Mouse (Mus musculus) granulocyte monocyte progenitor cell, adult 5-6 weeks (primary cell): ENCODE measurements around the gene Mcpt2. TPM values are rescaled to one million over a fixed set of nuclear protein-coding genes. Genes with fewer than 3 reads are reported as not detected.
"Not testable (repeated sequence)": the region's sequence is repeated elsewhere in the genome, so short reads cannot be mapped to it uniquely, and the experiment has no call there.

ENCODE experiments used
- ATAC-seq: replicated peaks from 2 replicates; pipeline ENCODE4 v1.8.0; 2016; ENCODE audit warnings: mild to moderate bottlenecking, moderate TSS enrichment, inconsistent platforms; ENCODE audit not compliant: poor library complexity, severe bottlenecking
- total RNA-seq, 2 experiments: library from RNA; stranded (forward) in 1 of 2; stranded (reverse) in 1 of 2; fragments of 200-712, 200-1000 nt in 1 of 2; fragments of >200 nt in 1 of 2; fragmentation: Nextera tagmentation in 1 of 2; gene quantifications; 2 replicates each; pipeline ENCODE4 v1.2.3; 2014 to 2017

Gene Mcpt2
- total RNA-seq (2014; fragmentation: Nextera tagmentation) (not detected in 2 replicates), total RNA-seq (2017) (not detected in 2 replicates)

DNA sequence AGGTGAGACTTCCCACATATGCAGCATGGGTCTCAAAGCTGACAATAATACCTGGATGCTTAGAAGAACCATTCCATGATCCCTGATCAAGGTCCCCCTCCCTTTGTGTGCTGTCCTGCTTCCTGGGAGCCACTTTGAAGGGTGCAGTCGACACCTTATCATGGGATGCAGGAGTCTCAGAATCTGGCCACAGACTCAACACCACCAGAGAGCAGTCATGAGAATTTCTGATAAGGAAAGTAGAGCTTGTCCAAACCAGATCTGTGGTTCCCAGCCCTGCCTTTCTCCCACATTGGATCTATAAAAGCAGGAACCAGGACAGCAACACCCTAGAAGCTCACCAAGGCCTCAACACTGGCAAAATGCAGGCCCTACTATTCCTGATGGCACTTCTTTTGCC, at the start of gene Mcpt2:
TSS of gene Mcpt2 (plus strand) at position 250 of the 400 bp plus-strand sequence.
- ATAC-seq, result not testable (repeated sequence)

GRCm38 (mm10) chr14:56013147-56013546, 28.7 kb upstream of the Mcpt2 start:
- no peak for ATAC-seq

DNA sequence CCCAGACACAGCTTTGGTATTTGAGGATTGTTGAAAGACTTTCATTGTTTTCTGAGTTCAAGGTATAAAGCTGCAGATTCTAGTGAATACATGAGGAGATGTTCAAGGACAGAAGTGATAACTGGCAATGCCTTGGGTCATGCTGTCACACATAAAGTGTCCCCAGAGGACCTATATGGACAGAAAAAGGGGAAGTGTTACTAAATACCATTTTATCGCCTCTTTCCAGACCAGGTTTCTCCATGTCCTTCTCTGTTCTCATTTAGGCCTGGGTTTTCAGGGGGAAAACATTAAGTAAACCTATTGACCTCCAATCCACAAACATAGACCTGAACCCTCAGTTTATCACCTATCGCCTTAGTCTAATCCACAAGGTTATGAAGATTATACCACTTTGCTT, 27.9 kb upstream of the Mcpt2 start:
- ATAC-seq, result no peak; the same call in 1 of the 2 replicates

DNA sequence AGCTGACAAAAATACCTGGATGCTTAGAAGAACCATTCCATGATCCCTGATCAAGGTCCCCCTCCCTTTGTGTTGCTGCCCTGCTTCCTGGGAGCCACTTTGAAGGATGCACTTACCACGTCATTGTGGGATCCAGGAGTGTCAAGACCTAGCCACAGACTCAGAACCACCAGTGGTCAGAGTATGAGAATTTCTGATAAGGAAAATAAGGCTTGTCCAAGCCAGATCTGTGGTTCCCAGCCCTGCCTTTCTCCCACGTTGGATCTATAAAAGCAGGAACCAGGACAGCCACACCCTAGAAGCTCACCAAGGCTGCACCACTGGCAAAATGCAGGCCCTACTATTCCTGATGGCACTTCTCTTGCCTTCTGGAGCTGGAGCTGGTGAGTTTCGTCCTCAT, 24.2 kb upstream of the Mcpt2 start, which contains the start of gene Mcpt1:
TSS of gene Mcpt1 (plus strand) at position 301 of the 400 bp plus-strand sequence.
- not testable (repeated sequence) for ATAC-seq

DNA sequence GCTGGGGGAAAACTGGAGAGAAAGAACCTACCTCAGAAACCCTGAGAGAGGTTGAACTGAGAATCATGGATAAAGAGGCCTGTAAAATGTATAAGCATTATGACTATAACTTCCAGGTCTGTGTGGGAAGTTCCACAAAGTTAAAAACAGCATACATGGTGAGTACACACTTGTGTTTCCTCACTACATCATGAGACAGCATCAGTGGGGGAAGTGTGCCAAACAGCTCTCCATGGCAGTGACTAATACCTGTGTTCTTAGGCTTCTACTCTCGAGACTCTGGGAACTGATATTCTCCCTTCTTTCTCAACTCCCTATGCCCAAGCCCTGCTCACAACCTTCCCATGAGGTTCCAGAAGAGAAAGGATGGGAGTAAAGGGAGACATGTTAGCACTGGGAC, 22.4 kb upstream of the Mcpt2 start:
- no peak for ATAC-seq

DNA sequence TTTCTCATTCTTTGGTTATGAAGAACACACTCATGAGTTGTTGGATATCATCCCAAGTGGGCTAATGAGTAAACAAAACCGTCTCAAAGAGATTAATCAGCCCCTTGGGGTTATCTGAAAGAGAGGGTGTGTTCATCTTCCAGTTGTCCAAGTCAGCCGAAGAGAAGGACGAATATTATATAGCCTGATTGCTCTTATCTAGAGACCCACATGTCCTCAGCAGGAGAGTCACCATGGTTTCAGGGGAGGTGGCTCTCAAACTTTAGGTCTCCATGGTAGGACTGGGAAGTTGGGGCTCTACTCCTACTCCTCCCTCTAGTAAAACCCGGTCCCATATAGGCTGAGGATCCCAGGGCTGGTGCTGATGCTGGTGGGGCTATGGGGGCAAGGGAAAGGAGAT, 20.5 kb upstream of the Mcpt2 start:
- ATAC-seq, result not testable (repeated sequence)

- not testable (repeated sequence) for ATAC-seq
Observed at GRCm38 (mm10) chr14:56030395-56030794, 11.4 kb upstream of the Mcpt2 start, which contains the start of gene Mcpt9. TSS of gene Mcpt9 (minus strand) at chr14:56030495.

DNA sequence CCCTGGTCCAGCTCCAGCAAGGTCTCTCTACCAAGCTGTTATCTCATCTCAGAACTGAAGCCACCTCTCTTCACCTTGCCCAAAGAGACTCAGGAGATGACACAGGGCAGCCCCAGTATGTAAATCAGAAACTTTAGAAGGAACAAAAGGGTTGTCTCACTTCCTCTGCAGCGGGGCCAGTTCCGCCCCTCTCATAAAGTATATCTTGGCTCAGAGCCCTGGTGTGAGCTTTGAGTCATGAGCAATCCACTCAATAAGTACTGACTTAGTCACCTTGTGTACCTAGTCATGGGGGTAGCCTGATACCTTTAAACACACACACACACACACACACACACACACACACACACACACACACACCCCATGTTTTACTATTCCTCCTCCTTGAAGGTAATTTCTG, 7.4 kb upstream of the Mcpt2 start:
- ATAC-seq, result peak; percentile 61

- peak; percentile 62 for ATAC-seq
Observed at GRCm38 (mm10) chr14:56055408-56055807, 13.6 kb downstream of the Mcpt2 start.

GRCm38 (mm10) chr14:56057722-56058121, 15.9 kb downstream of the Mcpt2 start:
- ATAC-seq, result no peak; the same call in 1 of the 2 replicates

DNA sequence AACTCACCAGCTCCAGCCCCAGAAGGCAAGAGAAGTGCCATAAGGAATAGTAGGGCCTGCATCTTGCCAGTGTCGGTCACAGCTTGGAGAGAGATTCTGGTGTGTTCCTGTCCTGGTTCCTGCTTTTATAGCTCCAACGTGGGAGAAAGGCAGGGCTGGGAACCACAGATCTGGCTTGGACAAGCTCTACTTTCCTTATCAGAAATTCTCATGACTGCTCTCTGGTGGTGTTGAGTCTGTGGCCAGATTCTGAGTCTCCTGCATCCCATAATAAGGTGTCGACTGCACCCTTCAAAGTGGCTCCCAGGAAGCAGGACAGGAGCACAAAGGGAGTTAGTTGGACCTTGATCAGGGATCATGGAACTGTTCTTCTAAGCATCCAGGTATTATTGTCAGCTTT, 20.4 kb downstream of the Mcpt2 start, which contains the start of gene Mcpt4:
TSS of gene Mcpt4 (minus strand) at position 101 of the 400 bp plus-strand sequence.
- ATAC-seq, result not testable (repeated sequence)

DNA sequence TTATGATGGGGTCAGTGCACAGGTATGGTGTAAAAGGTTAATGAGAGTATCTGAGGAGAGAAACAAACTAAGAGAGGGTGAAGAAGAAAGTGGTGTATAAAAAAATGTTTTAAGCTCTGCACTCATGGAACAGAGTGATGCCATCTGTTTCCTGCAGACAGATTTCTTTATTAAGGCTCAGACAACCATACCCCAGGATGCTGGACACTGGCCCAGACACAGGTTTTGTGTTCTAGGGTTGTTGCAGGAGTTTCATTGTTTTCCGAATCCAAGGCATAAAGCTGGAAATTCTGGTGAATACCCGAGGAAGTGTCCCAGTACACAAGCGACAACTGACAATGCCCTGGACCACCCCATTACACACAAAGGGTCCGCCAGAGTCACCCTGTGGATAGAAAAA, 40.2 kb downstream of the Mcpt2 start:
- no peak for ATAC-seq

- peak; percentile 93 for ATAC-seq
Observed at GRCm38 (mm10) chr14:56085167-56085566, 43.3 kb downstream of the Mcpt2 start, which contains the start of gene Mcpt8. TSS of gene Mcpt8 (minus strand) at chr14:56085273.

DNA sequence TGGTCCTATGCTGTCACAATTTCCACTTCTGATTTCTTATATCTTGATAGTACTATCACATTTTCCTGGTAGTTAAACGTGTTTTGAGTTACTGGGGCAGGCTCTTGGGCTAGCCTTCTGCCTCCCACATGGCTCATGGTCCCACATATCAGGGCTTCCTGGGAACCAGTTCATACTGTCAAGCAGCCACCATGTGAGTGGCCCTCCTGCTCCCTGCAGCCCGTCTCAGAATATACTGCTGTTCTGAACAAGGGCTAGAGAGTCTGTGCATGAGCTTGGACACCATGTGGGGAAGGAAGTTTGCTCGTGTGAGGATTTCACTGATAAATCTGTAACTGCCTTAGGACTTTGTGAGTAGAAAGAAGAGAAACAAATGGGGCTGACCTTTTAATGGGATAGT, 44.9 kb downstream of the Mcpt2 start:
- no peak for ATAC-seq

GRCm38 (mm10) chr14:56093353-56093752, 51.5 kb downstream of the Mcpt2 start:
- peak; percentile 81 for ATAC-seq

Other genes with a start within 250 kb of the Mcpt2 start
- gene Nfatc4, start 218.9 kb upstream of the Mcpt2 start, total RNA-seq (2014; fragmentation: Nextera tagmentation), result not detected in 2 replicates
- gene Nfatc4, start 218.9 kb upstream of the Mcpt2 start, total RNA-seq (2017), result not detected in 2 replicates
- 4.1 and 7.6 TPM in 2 replicates for gene Nynrin, start 188.0 kb upstream of the Mcpt2 start, total RNA-seq (2014; fragmentation: Nextera tagmentation)
- gene Nynrin, start 188.0 kb upstream of the Mcpt2 start, total RNA-seq (2017), result 2.4 and 3.3 TPM in 2 replicates
- not detected in 2 replicates for gene Cbln3, start 157.6 kb upstream of the Mcpt2 start, total RNA-seq (2014; fragmentation: Nextera tagmentation)
- gene Cbln3, start 157.6 kb upstream of the Mcpt2 start, total RNA-seq (2017), result not detected in 2 replicates
- 8.8 and 12.8 TPM in 2 replicates for gene Khnyn, start 157.1 kb upstream of the Mcpt2 start, total RNA-seq (2014; fragmentation: Nextera tagmentation)
- gene Khnyn, start 157.1 kb upstream of the Mcpt2 start, total RNA-seq (2017), result 12.4 and 14.7 TPM in 2 replicates
- gene Sdr39u1, start 141.7 kb upstream of the Mcpt2 start, total RNA-seq (2014; fragmentation: Nextera tagmentation), result 13.8 and 15.3 TPM in 2 replicates
- gene Sdr39u1, start 141.7 kb upstream of the Mcpt2 start, total RNA-seq (2017), result 6.5 and 13.5 TPM in 2 replicates
- gene Cma1, start 97.4 kb upstream of the Mcpt2 start, total RNA-seq (2014; fragmentation: Nextera tagmentation), result not detected in 2 replicates
- gene Cma1, start 97.4 kb upstream of the Mcpt2 start, total RNA-seq (2017), result 0.15 TPM in 1 of 2 replicates, not detected in the other
- not detected in 2 replicates for gene Cma2, start 91.1 kb upstream of the Mcpt2 start, total RNA-seq (2014; fragmentation: Nextera tagmentation)
- not detected in 2 replicates for gene Cma2, start 91.1 kb upstream of the Mcpt2 start, total RNA-seq (2017)
- gene Mcpt1, start 24.1 kb upstream of the Mcpt2 start, total RNA-seq (2014; fragmentation: Nextera tagmentation), result not detected in 2 replicates
- gene Mcpt1, start 24.1 kb upstream of the Mcpt2 start, total RNA-seq (2017), result not detected in 2 replicates
- gene Mcpt9, start 11.5 kb upstream of the Mcpt2 start, total RNA-seq (2014; fragmentation: Nextera tagmentation), result not detected in 2 replicates
- not detected in 2 replicates for gene Mcpt9, start 11.5 kb upstream of the Mcpt2 start, total RNA-seq (2017)
- gene Mcpt4, start 20.3 kb downstream of the Mcpt2 start, total RNA-seq (2014; fragmentation: Nextera tagmentation), result not detected in 2 replicates
- not detected in 2 replicates for gene Mcpt4, start 20.3 kb downstream of the Mcpt2 start, total RNA-seq (2017)
- 85.6 and 130 TPM in 2 replicates for gene Mcpt8, start 43.2 kb downstream of the Mcpt2 start, total RNA-seq (2014; fragmentation: Nextera tagmentation)
- 31.0 and 50.8 TPM in 2 replicates for gene Mcpt8, start 43.2 kb downstream of the Mcpt2 start, total RNA-seq (2017)
- gene Ctsg, start 60.5 kb downstream of the Mcpt2 start, total RNA-seq (2014; fragmentation: Nextera tagmentation), result 2,198 and 2,270 TPM in 2 replicates
- 4,568 and 5,380 TPM in 2 replicates for gene Ctsg, start 60.5 kb downstream of the Mcpt2 start, total RNA-seq (2017)
- not detected in 2 replicates for gene Gzme, start 78.6 kb downstream of the Mcpt2 start, total RNA-seq (2014; fragmentation: Nextera tagmentation)
- not detected in 2 replicates for gene Gzme, start 78.6 kb downstream of the Mcpt2 start, total RNA-seq (2017)
- not detected in 2 replicates for gene Gzmd, start 90.6 kb downstream of the Mcpt2 start, total RNA-seq (2014; fragmentation: Nextera tagmentation)
- not detected in 2 replicates for gene Gzmd, start 90.6 kb downstream of the Mcpt2 start, total RNA-seq (2017)
- not detected in 2 replicates for gene Gzmg, start 117.5 kb downstream of the Mcpt2 start, total RNA-seq (2014; fragmentation: Nextera tagmentation)
- not detected in 2 replicates for gene Gzmg, start 117.5 kb downstream of the Mcpt2 start, total RNA-seq (2017)
- not detected in 2 replicates for gene Gzmn, start 132.6 kb downstream of the Mcpt2 start, total RNA-seq (2014; fragmentation: Nextera tagmentation)
- not detected in 2 replicates for gene Gzmn, start 132.6 kb downstream of the Mcpt2 start, total RNA-seq (2017)
- gene Gzmf, start 169.4 kb downstream of the Mcpt2 start, total RNA-seq (2014; fragmentation: Nextera tagmentation), result not detected in 2 replicates
- not detected in 2 replicates for gene Gzmf, start 169.4 kb downstream of the Mcpt2 start, total RNA-seq (2017)
- not detected in 2 replicates for gene Gzmc, start 192.6 kb downstream of the Mcpt2 start, total RNA-seq (2014; fragmentation: Nextera tagmentation)
- not detected in 2 replicates for gene Gzmc, start 192.6 kb downstream of the Mcpt2 start, total RNA-seq (2017)
- gene Gzmb, start 220.2 kb downstream of the Mcpt2 start, total RNA-seq (2014; fragmentation: Nextera tagmentation), result 2.1 and 7.8 TPM in 2 replicates
- gene Gzmb, start 220.2 kb downstream of the Mcpt2 start, total RNA-seq (2017), result 0.34 and 2.4 TPM in 2 replicates